Mouse (Mus musculus): Measurements from ENCODE around the gene Olfr304. TPM values are rescaled to one million over a fixed set of nuclear protein-coding genes. Genes with fewer than 3 reads are reported as not detected.

The Olfr304 gene
- total RNA-seq (2023): not detected

GRCm38 (mm10) chr7:86386558-86386957 is at the start of gene Olfr304:
Olfr304 (minus strand) TSS chr7:86386658.

GRCm38 (mm10) chr7:86403546-86403945 is 17.1 kb upstream of the Olfr304 start, which contains the start of gene Olfr301:
Olfr301 (plus strand) TSS chr7:86403846.

GRCm38 (mm10) chr7:86397689-86398088 is 11.2 kb upstream of the Olfr304 start, which contains the start of gene Olfr303:
Olfr303 (minus strand) TSS chr7:86397789.

GRCm38 (mm10) chr7:86366828-86367227 is 19.6 kb downstream of the Olfr304 start, which contains the start of gene Olfr305:
Olfr305 (minus strand) TSS chr7:86366928.

GRCm38 (mm10) chr7:86337486-86337885 is 49.0 kb downstream of the Olfr304 start, which contains the start of gene Olfr307:
Olfr307 (minus strand) TSS chr7:86337586.

Other genes starting within 250 kb of the Olfr304 start
- not detected for gene Vmn2r75, start 214.9 kb downstream of the Olfr304 start, total RNA-seq (2023)
- not detected for gene Vmn2r76, start 140.3 kb downstream of the Olfr304 start, total RNA-seq (2023)
- not detected for gene Olfr310, start 109.5 kb downstream of the Olfr304 start, total RNA-seq (2023)
- gene Olfr309, start 73.0 kb downstream of the Olfr304 start, total RNA-seq (2023): not detected
- not detected for gene Olfr308, start 61.0 kb downstream of the Olfr304 start, total RNA-seq (2023)
- not detected for gene Olfr307, start 49.1 kb downstream of the Olfr304 start, total RNA-seq (2023)
- not detected for gene Olfr305, start 19.7 kb downstream of the Olfr304 start, total RNA-seq (2023)
- gene Olfr303, start 11.1 kb upstream of the Olfr304 start, total RNA-seq (2023): not detected
- gene Olfr301, start 17.2 kb upstream of the Olfr304 start, total RNA-seq (2023): not detected
- gene Olfr299, start 73.3 kb upstream of the Olfr304 start, total RNA-seq (2023): not detected
- not detected for gene Olfr298, start 105.8 kb upstream of the Olfr304 start, total RNA-seq (2023)
- gene Olfr297, start 133.3 kb upstream of the Olfr304 start, total RNA-seq (2023): not detected
- not detected for gene Olfr295, start 197.2 kb upstream of the Olfr304 start, total RNA-seq (2023)
- not detected for gene Olfr294, start 230.0 kb upstream of the Olfr304 start, total RNA-seq (2023)